Mouse (Mus musculus) B cell, adult (primary cell): ENCODE data around the gene Olfr272. TPM values are rescaled to one million over a fixed set of nuclear protein-coding genes. Genes with fewer than 3 reads are reported as not detected.

Experiments used
- total RNA-seq: library from RNA; stranded (reverse); gene quantifications from 4 replicates; pipeline ENCODE4 v1.2.4, GENCODE M21; 2023; ENCODE audit not compliant: inconsistent age

The Olfr272 gene
- not detected in 4 replicates for total RNA-seq

DNA sequence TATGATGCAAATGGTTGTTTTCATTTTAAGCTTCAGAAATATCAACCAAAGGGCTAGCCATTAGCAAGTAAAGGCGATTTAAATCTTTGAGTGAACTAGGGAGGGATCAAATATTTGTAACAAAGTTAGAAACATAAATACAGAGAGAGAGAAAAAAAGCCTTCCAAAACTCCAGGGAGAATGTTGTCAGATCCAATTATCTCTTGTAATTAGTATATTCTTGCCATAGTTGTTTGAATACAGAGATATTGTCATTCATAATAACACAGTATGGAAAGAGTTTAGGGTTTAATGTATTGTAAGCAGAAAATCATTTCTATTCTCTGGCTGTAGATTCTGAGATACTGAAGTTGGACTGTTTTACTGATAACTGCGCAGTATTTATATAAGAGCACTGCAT, at the start of gene Olfr272:
TSS of gene Olfr272 (minus strand) at position 101 of the 400 bp plus-strand sequence.

GRCm38 (mm10) chr4:52964247-52964646, 45.3 kb upstream of the Olfr272 start, which contains the start of gene Olfr270:
Olfr270 (plus strand) TSS chr4:52964547.

Other genes with a start within 250 kb of the Olfr272 start
- gene Olfr275, start 104.6 kb downstream of the Olfr272 start, total RNA-seq = not detected in 4 replicates
- not detected in 4 replicates for gene Olfr273, start 59.9 kb downstream of the Olfr272 start, total RNA-seq
- not detected in 4 replicates for gene Olfr270, start 45.4 kb upstream of the Olfr272 start, total RNA-seq
- not detected in 4 replicates for gene Nipsnap3a, start 70.1 kb upstream of the Olfr272 start, total RNA-seq
- 46.9 to 51.5 TPM (median 47.6 TPM) in 4 replicates for gene Nipsnap3b, start 92.7 kb upstream of the Olfr272 start, total RNA-seq
- gene Abca1, start 240.7 kb upstream of the Olfr272 start, total RNA-seq = 87.2 to 99.2 TPM (median 91.4 TPM) in 4 replicates